Mouse (Mus musculus) hindbrain, embryonic 10.5 days (tissue): Measurements from ENCODE around the gene Srebf2. TPM values are rescaled to one million over a fixed set of nuclear protein-coding genes. Genes with fewer than 3 reads are reported as not detected.

Source experiments
- DNase-seq: peaks from one replicate; pipeline ENCODE4 v3.0.0-alpha.2; 2017; ENCODE audit warnings: low spot score
- H3K27ac ChIP-seq: fragments of 300-500 bp; sonication (generic); 2 replicates; pipeline ENCODE4 v1.5.1; 2016; ENCODE audit warnings: mild to moderate bottlenecking, moderate library complexity
- H3K27me3 ChIP-seq: fragments of 300-500 bp; sonication (generic); 2 replicates; pipeline ENCODE4 v1.6.1; 2016; ENCODE audit warnings: mild to moderate bottlenecking; ENCODE audit not compliant: poor library complexity, insufficient read depth, severe bottlenecking
- H3K36me3 ChIP-seq: fragments of 300-500 bp; sonication (generic); 2 replicates; pipeline ENCODE4 v1.6.1; 2016; ENCODE audit warnings: mild to moderate bottlenecking, moderate library complexity
- H3K4me1 ChIP-seq: fragments of 300-500 bp; sonication (generic); replicated peaks from 2 replicates; pipeline ENCODE4 v1.6.1; 2016; ENCODE audit warnings: mild to moderate bottlenecking
- H3K4me3 ChIP-seq: fragments of 300-500 bp; sonication (generic); 2 replicates; pipeline ENCODE4 v1.5.1; 2016; ENCODE audit warnings: mild to moderate bottlenecking, moderate library complexity
- H3K9me3 ChIP-seq: fragments of 300-500 bp; sonication (generic); 2 replicates; pipeline ENCODE4 v1.6.1; 2016; ENCODE audit warnings: mild to moderate bottlenecking, moderate library complexity
- WGBS: fragments of 180-500 bp; shearing (Covaris S2); methylation state at CpG from one replicate; pipeline ENCODE4 v1.1.7; 2016; 5-methylcytosine and 5-hydroxymethylcytosine counted together
- polyA plus RNA-seq: library from polyadenylated mRNA; unstranded; fragments of >200 nt; fragmentation: Nextera tagmentation; extraction: Ambion mirVana; gene quantifications from 2 replicates; pipeline ENCODE4 v1.2.1, GENCODE M21; 2016

The Srebf2 gene
- polyA plus RNA-seq, 1 experiment from 2014 or later: 242 TPM

DNA sequence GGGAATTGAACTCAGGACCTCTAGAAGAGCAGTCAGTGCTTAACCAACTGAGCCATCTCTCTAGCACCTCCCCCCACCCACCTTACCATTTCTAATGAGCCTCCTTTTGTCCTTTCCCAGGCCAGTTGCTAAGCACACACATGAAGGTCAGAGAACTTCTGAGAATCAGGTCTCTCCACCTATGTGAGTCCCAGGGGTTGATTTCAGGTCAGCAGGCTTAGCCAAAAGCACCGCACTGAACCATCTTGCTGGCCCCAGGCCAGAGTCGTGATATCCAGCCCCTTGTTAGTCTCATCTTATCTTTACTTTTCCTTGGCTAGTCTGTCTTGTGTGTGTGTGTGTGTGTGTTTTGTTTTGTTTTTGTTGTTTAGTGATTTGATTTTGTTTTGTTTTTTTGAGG lies 1.6 kb upstream of the Srebf2 start:
- DNase-seq: no peak
- 59% methylated on average over 2 of the region's 2 CpGs for whole genome bisulfite sequencing
- Histone ChIP-seq H3K36me3 (peaks cover 18% of the 10 kb centered on the region), H3K27me3 (no peaks in the 10 kb centered on the region), H3K27ac (peak overlapping the region; percentile 99), H3K9me3 (no peaks in the 10 kb centered on the region), H3K4me3 (no peak overlapping the region), H3K4me1 (peaks cover 55% of the 10 kb centered on the region)

DNA sequence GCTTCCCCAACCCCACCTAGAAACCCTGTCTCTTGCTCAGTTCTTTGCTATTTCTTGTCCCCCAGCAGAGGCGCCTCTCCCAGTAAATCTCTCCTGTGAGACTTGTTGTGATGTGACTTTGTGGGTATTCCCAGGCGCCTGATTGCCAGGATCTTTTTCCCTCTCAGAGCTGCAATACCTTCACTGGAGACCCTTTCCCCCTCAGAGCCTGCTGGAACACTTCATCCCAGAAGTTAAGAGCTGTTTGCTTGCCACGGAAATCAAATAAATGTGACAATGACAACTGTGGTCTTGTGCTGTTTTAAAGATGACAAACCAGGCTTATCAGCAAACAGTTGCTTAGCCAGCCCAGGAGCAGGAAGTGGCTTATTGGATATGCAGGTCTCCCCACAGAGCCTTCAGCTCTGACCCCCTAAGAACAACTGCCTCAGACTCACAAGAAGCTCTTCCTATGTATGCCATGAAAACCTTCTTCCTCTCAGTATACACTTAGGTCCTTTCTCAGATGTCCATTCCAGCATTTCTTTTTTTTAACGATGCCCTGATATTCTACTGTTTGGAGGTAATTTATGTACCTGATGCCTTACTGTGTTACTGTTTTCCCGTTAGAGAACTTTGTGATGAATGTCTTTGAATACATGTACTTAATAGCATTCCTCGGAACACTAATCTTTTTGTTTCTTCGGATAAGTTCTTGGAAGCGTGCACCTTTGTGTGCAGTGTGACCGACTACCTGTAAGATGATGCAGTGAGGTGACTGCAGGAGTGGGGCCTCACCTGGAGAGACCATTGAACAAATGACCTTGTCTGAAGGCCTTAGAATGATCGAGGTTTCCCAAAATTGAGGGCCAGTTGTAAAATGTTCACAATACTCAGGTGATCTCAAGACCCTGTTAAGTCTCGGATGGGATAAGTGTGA lies 871 bp upstream of the Srebf2 start:
- H3K27me3 ChIP-seq: no peaks in the 10 kb centered on the region
- peak overlapping the region; percentile 99 for H3K27ac ChIP-seq
- H3K4me1 ChIP-seq: peaks cover 58% of the 10 kb centered on the region
- peaks cover 17% of the 10 kb centered on the region for H3K36me3 ChIP-seq
- no peaks in the 10 kb centered on the region for H3K9me3 ChIP-seq
- peak overlapping the region; percentile 95 for H3K4me3 ChIP-seq
- WGBS: 25% methylated on average over 11 of the region's 11 CpGs
- no peak for DNase-seq

DNA sequence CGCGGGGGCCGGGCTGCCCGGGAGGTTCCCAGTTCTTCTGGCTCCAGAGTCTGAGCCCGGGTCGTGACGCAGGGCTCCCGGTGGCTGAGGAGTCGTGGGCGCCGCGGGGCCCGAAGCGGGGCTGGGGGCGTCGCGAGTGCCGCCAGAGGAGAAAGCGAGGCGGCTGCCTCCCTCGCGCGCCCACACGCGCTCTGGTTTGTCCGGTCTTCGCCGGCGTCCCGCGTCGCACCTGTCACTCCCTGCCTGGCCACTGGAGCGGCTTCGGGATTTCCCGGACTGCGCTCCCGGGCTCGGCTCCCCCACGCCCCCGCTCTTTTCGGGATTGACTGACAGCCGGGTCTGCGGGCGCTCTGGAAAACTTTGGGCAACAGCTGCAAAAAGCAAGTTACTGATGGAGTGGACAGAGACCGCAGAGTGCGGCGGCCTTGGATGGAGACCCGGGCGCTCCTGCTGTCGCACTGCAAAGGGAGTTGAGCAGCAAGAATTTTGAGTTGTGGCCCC lies 680 bp downstream of the Srebf2 start:
- Histone ChIP-seq H3K36me3 (peaks cover 23% of the 10 kb centered on the region), H3K9me3 (no peaks in the 10 kb centered on the region), H3K4me1 (peaks cover 64% of the 10 kb centered on the region), H3K27ac (peak overlapping the region; percentile 99), H3K4me3 (peak overlapping the region; percentile 95), H3K27me3 (no peaks in the 10 kb centered on the region)
- DNase-seq: peak; percentile 71
- WGBS: 1% methylated on average over 50 of the region's 50 CpGs

DNA sequence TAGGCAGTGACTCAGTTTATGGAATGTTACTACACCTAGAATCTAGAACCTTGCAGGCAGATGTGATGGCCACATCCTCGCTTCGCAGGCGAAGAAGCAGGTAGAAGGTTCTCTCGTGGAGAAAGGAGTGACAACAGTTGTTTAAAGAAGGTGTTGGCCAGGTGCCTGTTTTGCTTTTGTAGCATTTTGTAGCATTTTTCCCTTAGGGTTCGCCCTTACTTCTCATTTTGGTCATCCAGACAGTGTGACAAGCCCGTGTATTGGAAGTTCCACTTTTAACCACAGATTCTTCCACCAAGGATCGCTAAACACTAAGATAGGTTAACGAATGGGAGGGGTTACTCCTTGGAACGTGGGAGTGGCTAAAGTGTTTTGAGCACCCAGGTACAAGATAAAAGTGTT lies 1.5 kb downstream of the Srebf2 start:
- H3K4me3 ChIP-seq: peak overlapping the region; percentile 95
- peak overlapping the region; percentile 99 for H3K27ac ChIP-seq
- H3K27me3 ChIP-seq: no peaks in the 10 kb centered on the region
- H3K9me3 ChIP-seq: no peaks in the 10 kb centered on the region
- WGBS: 38% methylated on average over 9 of the region's 9 CpGs
- peaks cover 27% of the 10 kb centered on the region for H3K36me3 ChIP-seq
- H3K4me1 ChIP-seq: peaks cover 69% of the 10 kb centered on the region
- no peak for DNase-seq

DNA sequence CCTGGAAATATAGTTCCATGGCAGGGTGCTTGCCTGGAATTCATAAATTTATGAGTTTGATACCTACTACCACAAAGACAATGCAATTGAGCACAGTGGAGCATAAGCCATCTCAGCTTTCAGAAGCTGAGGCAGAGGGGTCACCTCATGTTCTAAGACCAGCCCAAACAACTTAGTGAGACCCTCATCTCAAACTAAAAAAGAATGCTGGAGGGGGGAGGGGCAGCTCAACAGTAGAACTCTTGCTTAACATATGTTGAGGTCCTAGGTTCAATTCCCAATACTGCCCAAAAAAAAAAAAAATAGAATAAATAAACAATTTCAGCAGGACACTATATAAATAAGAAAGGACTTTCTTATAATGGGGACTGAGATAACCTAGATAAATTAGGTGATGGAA lies 3.1 kb downstream of the Srebf2 start:
- no peak for DNase-seq
- H3K27me3 ChIP-seq: no peaks in the 10 kb centered on the region
- no peaks in the 10 kb centered on the region for H3K9me3 ChIP-seq
- no peak overlapping the region for H3K27ac ChIP-seq
- peaks cover 67% of the 10 kb centered on the region for H3K4me1 ChIP-seq
- no peak overlapping the region for H3K4me3 ChIP-seq
- H3K36me3 ChIP-seq: peaks cover 42% of the 10 kb centered on the region

DNA sequence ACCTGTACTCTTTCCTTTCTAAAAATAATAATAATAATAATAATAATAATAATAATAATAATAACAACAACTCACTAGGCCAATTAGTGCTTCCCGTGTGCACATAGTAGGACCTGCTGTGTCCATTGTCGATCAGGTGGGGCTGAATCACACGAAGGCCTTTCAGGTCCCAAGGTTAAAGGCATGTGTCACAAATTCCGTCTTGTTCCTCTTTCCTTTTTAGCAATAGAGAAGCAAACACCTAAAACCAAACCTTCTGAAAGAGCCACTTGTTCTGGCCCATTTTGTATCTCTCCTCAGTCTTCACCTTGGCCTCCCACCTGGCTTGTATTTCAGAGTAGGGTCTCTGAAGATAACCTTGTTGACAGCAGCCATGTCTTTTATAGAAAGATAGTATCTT lies 4.2 kb downstream of the Srebf2 start:
- Histone ChIP-seq H3K27me3 (no peaks in the 10 kb centered on the region), H3K4me3 (no peak overlapping the region), H3K9me3 (no peaks in the 10 kb centered on the region), H3K27ac (no peak overlapping the region), H3K36me3 (peaks cover 53% of the 10 kb centered on the region), H3K4me1 (peaks cover 56% of the 10 kb centered on the region)
- 94% methylated on average over 4 of the region's 4 CpGs for WGBS
- DNase-seq: no peak

DNA sequence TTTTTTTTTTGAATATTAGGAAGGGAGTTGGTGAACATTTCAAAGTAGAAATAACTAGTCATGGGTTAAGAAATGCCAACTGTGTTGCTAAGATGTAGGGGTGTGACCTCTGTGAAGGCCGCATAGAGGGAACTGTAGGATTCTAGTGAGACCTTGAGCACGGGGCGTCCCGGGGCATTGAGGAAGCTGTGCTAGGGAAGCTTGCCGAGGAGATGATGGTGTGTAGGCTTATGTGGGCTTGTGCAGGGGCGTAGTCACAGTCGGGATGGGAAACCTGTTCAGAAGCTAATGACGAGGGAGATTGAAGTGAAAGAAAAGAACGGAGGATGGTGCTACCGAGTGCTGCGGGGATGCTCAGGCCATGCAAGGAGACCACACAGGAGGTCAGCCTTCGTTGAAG lies 5.0 kb downstream of the Srebf2 start:
- H3K9me3 ChIP-seq: no peaks in the 10 kb centered on the region
- peaks cover 61% of the 10 kb centered on the region for H3K36me3 ChIP-seq
- no peak for DNase-seq
- H3K4me1 ChIP-seq: peaks cover 55% of the 10 kb centered on the region
- H3K27ac ChIP-seq: no peak overlapping the region
- no peaks in the 10 kb centered on the region for H3K27me3 ChIP-seq
- 84% methylated on average over 12 of the region's 12 CpGs for WGBS
- no peak overlapping the region for H3K4me3 ChIP-seq

DNA sequence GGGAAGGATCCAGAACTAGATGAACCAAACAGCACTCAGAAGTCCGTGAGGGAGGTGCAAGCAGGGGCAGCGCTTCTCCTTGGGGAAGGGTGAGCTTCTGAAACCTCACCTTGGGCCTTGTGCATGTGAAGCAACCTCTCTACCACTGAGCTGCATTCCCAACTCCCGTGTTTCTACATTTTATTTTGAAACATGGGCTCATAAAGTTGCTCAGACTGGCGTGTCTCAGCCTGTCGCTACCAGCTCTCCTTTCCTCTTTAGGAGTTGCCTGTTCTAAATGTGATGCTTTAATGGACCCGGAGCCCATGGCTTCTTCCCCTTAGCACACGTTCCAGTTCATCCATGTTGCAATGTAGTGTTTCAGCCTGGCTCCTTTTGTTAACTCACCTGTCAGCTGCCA lies 5.5 kb downstream of the Srebf2 start:
- no peak for DNase-seq
- peaks cover 65% of the 10 kb centered on the region for H3K36me3 ChIP-seq
- H3K27ac ChIP-seq: no peak overlapping the region
- H3K27me3 ChIP-seq: no peaks in the 10 kb centered on the region
- H3K9me3 ChIP-seq: no peaks in the 10 kb centered on the region
- H3K4me3 ChIP-seq: no peak overlapping the region
- 91% methylated on average over 7 of the region's 7 CpGs for WGBS
- H3K4me1 ChIP-seq: peaks cover 55% of the 10 kb centered on the region

DNA sequence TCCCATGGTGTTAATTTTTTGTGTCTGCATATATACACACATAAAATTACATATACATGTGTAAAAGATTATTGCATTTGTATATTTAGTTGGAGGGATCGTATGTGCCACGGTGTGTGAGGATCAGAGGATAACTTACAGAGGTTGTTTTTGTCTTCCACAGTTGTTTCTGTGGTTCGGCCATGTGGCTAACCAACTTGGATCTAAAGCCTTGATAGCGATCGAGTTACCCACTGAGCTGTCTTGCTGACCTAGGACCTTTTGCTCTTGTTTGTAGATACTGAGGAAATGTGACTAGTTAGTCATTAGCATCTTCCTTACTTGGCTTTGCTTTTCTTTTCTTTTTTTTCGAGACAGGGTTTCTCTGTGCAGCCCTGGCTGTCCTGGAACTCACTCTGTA lies 9.3 kb downstream of the Srebf2 start:
- Histone ChIP-seq H3K27me3 (no peaks in the 10 kb centered on the region), H3K9me3 (no peaks in the 10 kb centered on the region), H3K4me3 (no peak overlapping the region), H3K36me3 (peaks cover 73% of the 10 kb centered on the region), H3K27ac (no peak overlapping the region), H3K4me1 (peaks cover 71% of the 10 kb centered on the region)
- WGBS: 89% methylated on average over 6 of the region's 6 CpGs
- DNase-seq: no peak

DNA sequence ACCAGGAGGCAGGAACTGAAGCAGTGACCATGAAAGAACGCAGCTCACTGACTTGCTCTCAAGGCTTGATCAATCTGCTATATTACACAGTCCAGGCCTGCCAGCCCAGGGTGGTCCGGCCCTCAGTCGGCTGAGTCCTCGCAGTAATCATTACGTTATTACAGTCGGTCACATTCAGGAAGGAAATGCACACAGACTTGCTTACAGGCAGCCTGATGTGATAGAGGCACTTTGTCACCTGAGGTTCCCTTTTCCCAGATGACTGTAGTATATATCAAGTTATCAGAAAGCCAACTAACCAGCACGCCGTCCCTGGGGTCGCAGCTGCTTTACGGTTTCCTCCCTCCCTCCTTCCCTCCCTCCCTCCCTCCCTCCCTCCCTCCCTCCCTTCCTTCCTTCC lies 9.9 kb downstream of the Srebf2 start:
- Histone ChIP-seq H3K9me3 (no peaks in the 10 kb centered on the region), H3K27me3 (no peaks in the 10 kb centered on the region), H3K4me1 (peaks cover 75% of the 10 kb centered on the region), H3K27ac (no peak overlapping the region), H3K4me3 (no peak overlapping the region), H3K36me3 (peaks cover 68% of the 10 kb centered on the region)
- 88% methylated on average over 10 of the region's 10 CpGs for WGBS
- no peak for DNase-seq

DNA sequence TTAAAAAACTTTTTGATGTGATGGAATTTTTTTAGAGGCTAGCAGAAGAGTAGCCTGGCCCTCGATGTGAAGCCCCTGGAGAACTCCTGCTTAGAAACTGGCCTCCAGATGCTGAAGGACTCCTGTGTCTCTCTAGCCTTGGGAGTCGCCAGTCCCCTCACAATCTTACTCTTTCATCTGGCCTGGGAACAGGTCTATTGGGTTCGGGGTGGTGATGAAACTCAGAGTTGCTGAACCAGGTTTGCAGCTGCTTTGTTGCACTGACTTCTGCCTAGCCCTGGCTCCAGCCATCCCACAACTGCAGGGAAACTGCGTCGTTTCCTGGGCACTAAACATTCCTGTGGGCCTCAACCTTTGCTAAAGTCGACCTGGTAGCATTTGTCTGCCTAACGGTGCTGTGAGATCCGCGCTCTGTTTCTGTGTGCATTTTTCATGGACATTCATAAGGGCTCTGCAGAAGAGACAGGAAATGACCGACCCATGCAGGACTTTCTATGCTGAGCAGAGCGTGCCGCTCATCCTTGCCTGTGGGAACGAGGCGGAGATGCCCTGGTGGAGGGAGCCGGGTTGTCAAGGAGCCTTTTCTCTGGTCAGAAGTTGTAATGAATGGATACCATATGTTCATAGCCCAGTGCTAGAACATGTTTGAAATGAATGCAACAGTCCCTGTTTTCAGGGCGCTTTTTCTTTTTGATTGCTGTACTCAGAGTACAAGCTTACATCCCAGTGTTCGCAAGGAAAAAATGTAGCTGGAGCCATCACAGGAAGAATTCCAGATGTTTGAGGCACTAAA lies 11.5 kb downstream of the Srebf2 start:
- no peaks in the 10 kb centered on the region for H3K9me3 ChIP-seq
- H3K27me3 ChIP-seq: no peaks in the 10 kb centered on the region
- no peak overlapping the region for H3K4me3 ChIP-seq
- WGBS: 80% methylated on average over 17 of the region's 17 CpGs
- peaks cover 69% of the 10 kb centered on the region for H3K4me1 ChIP-seq
- no peak for DNase-seq
- peak overlapping the region; percentile 41; the same call in 1 of the 2 replicates for H3K27ac ChIP-seq
- H3K36me3 ChIP-seq: peaks cover 60% of the 10 kb centered on the region

DNA sequence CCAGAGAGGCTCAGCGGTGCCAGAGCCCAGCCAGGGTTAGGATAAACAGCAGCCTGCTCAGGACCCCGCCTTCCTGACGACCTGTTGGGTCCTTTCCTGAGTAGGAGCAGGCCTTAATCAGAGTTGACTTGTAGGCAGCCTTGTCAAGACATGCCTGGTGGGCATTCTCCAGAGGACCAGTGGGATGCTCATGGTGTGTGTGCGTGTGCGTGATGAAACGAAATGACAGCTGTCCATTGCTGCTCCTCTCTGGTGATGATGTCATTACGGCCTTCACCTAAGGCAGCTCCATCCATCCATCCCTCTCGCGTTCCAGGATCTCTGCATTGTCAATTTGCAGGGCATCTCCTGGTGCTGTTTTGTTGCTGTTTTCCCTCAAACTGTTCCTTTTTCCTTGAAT lies 12.5 kb downstream of the Srebf2 start:
- 86% methylated on average over 9 of the region's 9 CpGs for WGBS
- Histone ChIP-seq H3K4me3 (no peak overlapping the region), H3K27ac (no peak overlapping the region), H3K9me3 (no peaks in the 10 kb centered on the region), H3K4me1 (peaks cover 70% of the 10 kb centered on the region), H3K36me3 (peaks cover 49% of the 10 kb centered on the region), H3K27me3 (no peaks in the 10 kb centered on the region)
- no peak for DNase-seq
